ENCODE assay signal across 21 mouse cellular contexts in genomic region chr13:56336982-56337381, GRCm38 (mm10). TPM values are rescaled to one million over a fixed set of nuclear protein-coding genes. Genes with fewer than 3 reads are reported as not detected.
DNase-seq lines count a peak whose midpoint lies in the region; ATAC-seq lines count a peak whose summit lies in the region.
"Had no signal": no experiment of that assay in that cellular context is flagged by ENCODE, and none has a peak within 500 bp of the region (broad histone marks: within the 10 kb centered on the region; RNA-seq: fewer than 3 reads in every experiment).

No protein-coding gene starts in this region.

- H3K9ac ChIP-seq in forebrain, embryonic 16.5 days (replicated peaks; ENCODE audit: low read depth, low read length) = no peak overlapping the region
- H3K9ac ChIP-seq in heart, embryonic 14.5 days (ENCODE audit: low read length) = no peak overlapping the region
- H3K9ac ChIP-seq: hindbrain, embryonic 14.5 days; intestine, embryonic 15.5 days had no signal

- no peak overlapping the region for H3K4me2 ChIP-seq in forebrain, embryonic 16.5 days (ENCODE audit: low read length)
- peak overlapping the region; percentile 31 for H3K4me2 ChIP-seq in heart, embryonic 14.5 days (ENCODE audit: low read length)
- H3K4me2 ChIP-seq: hindbrain, embryonic 14.5 days; intestine, embryonic 15.5 days had no signal

- peaks cover 6% of the 10 kb centered on the region for H3K4me1 ChIP-seq in forebrain, embryonic 16.5 days (replicated peaks; ENCODE audit: control insufficient read depth, insufficient read depth, low read length)
- peaks cover 14% of the 10 kb centered on the region for H3K4me1 ChIP-seq in forebrain, embryonic 10.5 days
- H3K4me1 ChIP-seq in heart, embryonic 14.5 days (ENCODE audit: control insufficient read depth in 2 of 2, insufficient read depth in 2 of 2, low read length in 2 of 2) = peaks cover 15 to 20% of the 10 kb centered on the region in 2 experiments
- H3K4me1 ChIP-seq: intestine, embryonic 15.5 days had no signal

- DNase-seq in forebrain, embryonic 10.5 days (ENCODE audit: extremely low spot score, low spot score) = no peak
- DNase-seq in heart, postnatal 25 days (ENCODE audit: low spot score) = no peak
- peak; percentile 22 for DNase-seq in right cerebral cortex, adult 18-20 months
- no peak for DNase-seq in right cerebral cortex, postnatal 4 days
- DNase-seq in gastrocnemius, postnatal 36 days = no peak
- DNase-seq: adrenal gland, postnatal 14 days; cerebellum, adult 11-12 months; cerebellum, postnatal 14 days; kidney, postnatal 4 days; layer of hippocampus, adult 9-11 months; left cerebral cortex, postnatal 4 days; liver; thymus, postnatal 4 days had no signal

- H3K36me3 ChIP-seq in forebrain, embryonic 16.5 days (ENCODE audit: control insufficient read depth, insufficient read depth) = no peaks in the 10 kb centered on the region
- H3K36me3 ChIP-seq in forebrain, embryonic 10.5 days (replicated peaks) = no peaks in the 10 kb centered on the region
- no peaks in the 10 kb centered on the region for H3K36me3 ChIP-seq in heart, embryonic 14.5 days (ENCODE audit: control insufficient read depth, insufficient read depth, low read length)
- H3K36me3 ChIP-seq: intestine, embryonic 15.5 days had no signal

- intact Hi-C loops in heart, postnatal 25 days (cut with DNase I) = no loop called here
- intact Hi-C loops in gastrocnemius, postnatal 36 days (cut with DNase I) = no loop called here

- H3K9me3 ChIP-seq in forebrain, embryonic 16.5 days (ENCODE audit: control insufficient read depth, low read length) = no peaks in the 10 kb centered on the region
- no peaks in the 10 kb centered on the region for H3K9me3 ChIP-seq in forebrain, embryonic 10.5 days
- no peaks in the 10 kb centered on the region for H3K9me3 ChIP-seq in heart, embryonic 14.5 days (ENCODE audit: control insufficient read depth, low read length)
- H3K9me3 ChIP-seq: intestine, embryonic 15.5 days had no signal

- no peak overlapping the region for H3K27ac ChIP-seq in forebrain, embryonic 16.5 days (ENCODE audit: low read length)
- H3K27ac ChIP-seq in forebrain, embryonic 10.5 days = no peak overlapping the region
- H3K27ac ChIP-seq in heart, embryonic 14.5 days (replicated peaks in 1 of 2; ENCODE audit: control insufficient read depth in 1 of 2, insufficient read depth in 1 of 2, low read depth in 2 of 2, low read length in 2 of 2) = peak overlapping the region; percentile 53 to 74; a peak in 3 of 4 replicates
- H3K27ac ChIP-seq: hindbrain, embryonic 14.5 days; intestine, embryonic 15.5 days; left cerebral cortex, adult 2 months had no signal

- H3K4me3 ChIP-seq in forebrain, embryonic 16.5 days (replicated peaks; ENCODE audit: low read length) = no peak overlapping the region
- no peak overlapping the region for H3K4me3 ChIP-seq in forebrain, embryonic 10.5 days
- H3K4me3 ChIP-seq in heart, embryonic 14.5 days (ENCODE audit: control insufficient read depth in 1 of 2, insufficient read depth in 1 of 2, low read depth in 1 of 2, low read length in 2 of 2) = no peak overlapping the region
- H3K4me3 ChIP-seq: intestine, embryonic 15.5 days; left cerebral cortex, adult 2 months had no signal

- ATAC-seq in forebrain, embryonic 16.5 days = 0 out of 2 replicates have a peak, but pooled peaks have one; percentile 38
- no peak for ATAC-seq in heart, embryonic 14.5 days (ENCODE audit: insufficient number of reproducible peaks, insufficient read depth, low FRiP score, low read depth)
- ATAC-seq: intestine, embryonic 15.5 days; lung, postnatal 0 days had no signal

- no peaks in the 10 kb centered on the region for H3K27me3 ChIP-seq in forebrain, embryonic 16.5 days (replicated peaks; ENCODE audit: control insufficient read depth, insufficient read depth, low read length)
- H3K27me3 ChIP-seq in forebrain, embryonic 10.5 days (ENCODE audit: poor library complexity, severe bottlenecking) = peaks cover 6% of the 10 kb centered on the region
- no peaks in the 10 kb centered on the region for H3K27me3 ChIP-seq in heart, embryonic 14.5 days (ENCODE audit: control insufficient read depth, insufficient read depth, low read length)
- H3K27me3 ChIP-seq: intestine, embryonic 15.5 days had no signal

- WGBS in forebrain, embryonic 16.5 days = 19% methylated on average over 8 of the region's 8 CpGs
- WGBS in forebrain, embryonic 10.5 days = 60% methylated on average over 8 of the region's 8 CpGs
- WGBS in heart, embryonic 14.5 days = 18% methylated on average over 8 of the region's 8 CpGs

RNA-seq across cellular contexts. Expression of gene Cxcl14, which starts 40.6 kb away (rescaled TPM):
- 12.8 and 20.9 TPM in 2 replicates for polyA plus RNA-seq in forebrain, embryonic 16.5 days (2015; fragmentation: Nextera tagmentation; extraction: Ambion mirVana)
- polyA plus RNA-seq in forebrain, embryonic 10.5 days (2016; fragmentation: Nextera tagmentation; extraction: Ambion mirVana) = 2.3 and 2.7 TPM in 2 replicates
- polyA plus RNA-seq in heart, embryonic 14.5 days (2014; fragmentation: Nextera tagmentation; extraction: Ambion mirVana) = 0.18 and 0.59 TPM in 2 replicates
- 1 to 10 TPM; 1.7 to 1.8 TPM for total RNA-seq in heart, postnatal 25 days (2021)
- total RNA-seq in gastrocnemius, postnatal 36 days (2021) = 10 to 100 TPM; 43.4 to 63.2 TPM
- total RNA-seq: CH12.LX, MEL had no signal

Comparison
In these comparisons a context has a peak if more than half of its experiments do, and no peak if none do; other contexts are left out.
1. H3K27ac ChIP-seq: peak in heart, embryonic 14.5 days (2 of 2); none in forebrain, embryonic 16.5 days (single experiment) and forebrain, embryonic 10.5 days (single experiment).